Mouse (Mus musculus) bone marrow, adult 2 months (tissue): Measurements from ENCODE around the gene Slc2a6. TPM values are rescaled to one million over a fixed set of nuclear protein-coding genes. Genes with fewer than 3 reads are reported as not detected.

Experiments
- H3K27ac ChIP-seq: fragments of 200-500 bp; 2 replicates; pipeline ENCODE4 v1.5.1; 2012; ENCODE audit warnings: low read depth, mild to moderate bottlenecking, control low read depth, inconsistent platforms, low read length; ENCODE audit not compliant: control insufficient read depth, poor library complexity, insufficient read depth
- H3K4me1 ChIP-seq: fragments of 200-500 bp; 2 replicates; pipeline ENCODE4 v1.6.1; 2011; ENCODE audit warnings: low read length; ENCODE audit not compliant: control insufficient read depth, insufficient read depth
- H3K4me3 ChIP-seq: fragments of 200-500 bp; replicated peaks from 2 replicates; pipeline ENCODE3; 2011; ENCODE audit warnings: mild to moderate bottlenecking, low read depth, low read length, control low read depth; ENCODE audit not compliant: control insufficient read depth
- CTCF ChIP-seq: fragments of 200-500 bp; IDR thresholded peaks from 2 replicates; pipeline ENCODE4 v1.5.1; 2011; ENCODE audit warnings: low read length, control low read depth; ENCODE audit not compliant: control insufficient read depth, insufficient read depth
- POLR2A ChIP-seq: fragments of 200-500 bp; IDR thresholded peaks from 2 replicates; pipeline ENCODE4 v1.6.1; 2011; ENCODE audit warnings: low read depth, mild to moderate bottlenecking, control low read depth, low read length, borderline replicate concordance; ENCODE audit not compliant: control insufficient read depth
- WGBS: fragments of 180-500 bp; shearing (Covaris S2); methylation state at CpG from one replicate; pipeline ENCODE4 v1.1.7; 2018; 5-methylcytosine and 5-hydroxymethylcytosine counted together
- polyA plus RNA-seq: library from polyadenylated mRNA; stranded (reverse); fragments of >200 nt; gene quantifications from 2 replicates; pipeline ENCODE4 v1.2.4, GENCODE M21; 2011; ENCODE audit warnings: low replicate concordance; ENCODE audit not compliant: missing spikeins, insufficient read depth, insufficient read length

Slc2a6 gene
- polyA plus RNA-seq, 1 experiment, result 26.1 TPM

- no peak overlapping the region for H3K4me3 ChIP-seq
- TF ChIP-seq CTCF, result no peak
- TF ChIP-seq POLR2A, result no peak
- no peaks in the 10 kb centered on the region for H3K4me1 ChIP-seq
- 78% methylated on average over 7 of the region's 7 CpGs for WGBS
- H3K27ac ChIP-seq, result no peak overlapping the region
Measured at GRCm38 (mm10) chr2:26997993-26998392, 29.8 kb downstream of the Slc2a6 start.

- H3K4me1 ChIP-seq, result no peaks in the 10 kb centered on the region
- WGBS, result 76% methylated on average over 1 of the region's 1 CpGs
- H3K27ac ChIP-seq, result no peak overlapping the region
- H3K4me3 ChIP-seq, result no peak overlapping the region
- TF ChIP-seq POLR2A (no peak), CTCF (no peak)
Measured at GRCm38 (mm10) chr2:26997498-26997897, 30.3 kb downstream of the Slc2a6 start.

- TF ChIP-seq CTCF (no peak), POLR2A (no peak)
- no peak overlapping the region for H3K27ac ChIP-seq
- H3K4me1 ChIP-seq, result no peaks in the 10 kb centered on the region
- WGBS, result 44% methylated on average over 3 of the region's 3 CpGs
- H3K4me3 ChIP-seq, result no peak overlapping the region
Measured at GRCm38 (mm10) chr2:26993936-26994335, 33.9 kb downstream of the Slc2a6 start.

GRCm38 (mm10) chr2:26984640-26985039 lies 43.2 kb downstream of the Slc2a6 start:
- no peak for TF ChIP-seq POLR2A
- TF ChIP-seq CTCF, result no peak
- no peaks in the 10 kb centered on the region for H3K4me1 ChIP-seq
- no peak overlapping the region for H3K4me3 ChIP-seq
- H3K27ac ChIP-seq, result no peak overlapping the region
- WGBS, result 78% methylated on average over 5 of the region's 5 CpGs

- Histone ChIP-seq H3K4me3 (no peak overlapping the region), H3K4me1 (no peaks in the 10 kb centered on the region), H3K27ac (no peak overlapping the region)
- 71% methylated on average over 2 of the region's 2 CpGs for WGBS
- TF ChIP-seq POLR2A (no peak), CTCF (no peak)
Measured at GRCm38 (mm10) chr2:26984179-26984578, 43.6 kb downstream of the Slc2a6 start.

- Histone ChIP-seq H3K27ac (no peak overlapping the region), H3K4me3 (no peak overlapping the region), H3K4me1 (no peaks in the 10 kb centered on the region)
- TF ChIP-seq CTCF (no peak), POLR2A (no peak)
- WGBS, result 65% methylated on average over 1 of the region's 1 CpGs
Measured at GRCm38 (mm10) chr2:26980361-26980760, 47.4 kb downstream of the Slc2a6 start.

GRCm38 (mm10) chr2:26973960-26974359 lies 53.8 kb downstream of the Slc2a6 start:
- Histone ChIP-seq H3K4me1 (no peaks in the 10 kb centered on the region), H3K4me3 (no peak overlapping the region), H3K27ac (no peak overlapping the region)
- TF ChIP-seq POLR2A (no peak), CTCF (no peak)
- WGBS, result 2% methylated on average over 4 of the region's 4 CpGs

GRCm38 (mm10) chr2:26973116-26973515 lies 54.7 kb downstream of the Slc2a6 start, which contains the start of gene Adamts13:
Gene Adamts13 (plus strand): TSS chr2:26973416.
- Histone ChIP-seq H3K27ac (no peak within 1 kb of the TSS), H3K4me3 (no peak within 1 kb of the TSS), H3K4me1 (no peaks in the 10 kb centered on the region)
- TF ChIP-seq CTCF (no peak), POLR2A (no peak)
- 67% methylated on average over 3 of the region's 3 CpGs for WGBS

Other genes starting within 250 kb of the Slc2a6 start
- not detected in 2 replicates for gene Abo, start 163.0 kb downstream of the Slc2a6 start, polyA plus RNA-seq
- 7.5 and 23.5 TPM in 2 replicates for gene Surf6, start 125.1 kb downstream of the Slc2a6 start, polyA plus RNA-seq
- 13.0 and 13.1 TPM in 2 replicates for gene Med22, start 117.3 kb downstream of the Slc2a6 start, polyA plus RNA-seq
- 161 and 199 TPM in 2 replicates for gene Rpl7a, start 117.2 kb downstream of the Slc2a6 start, polyA plus RNA-seq
- gene Surf2, start 111.6 kb downstream of the Slc2a6 start, polyA plus RNA-seq, result 17.7 and 36.9 TPM in 2 replicates
- gene Surf1, start 111.5 kb downstream of the Slc2a6 start, polyA plus RNA-seq, result 32.1 and 58.4 TPM in 2 replicates
- 18.0 and 32.3 TPM in 2 replicates for gene Surf4, start 94.1 kb downstream of the Slc2a6 start, polyA plus RNA-seq
- gene Stkld1, start 94.0 kb downstream of the Slc2a6 start, polyA plus RNA-seq, result 0.70 TPM in 1 of 2 replicates, not detected in the other
- gene Rexo4, start 63.6 kb downstream of the Slc2a6 start, polyA plus RNA-seq, result 17.7 and 29.5 TPM in 2 replicates
- gene Adamts13, start 54.6 kb downstream of the Slc2a6 start, polyA plus RNA-seq, result not detected in 2 replicates
- gene Cacfd1, start 18.1 kb downstream of the Slc2a6 start, polyA plus RNA-seq, result 11.8 and 20.8 TPM in 2 replicates
- not detected in 2 replicates for gene Mymk, start 44.2 kb upstream of the Slc2a6 start, polyA plus RNA-seq
- 0.85 TPM in 1 of 2 replicates, not detected in the other for gene Adamtsl2, start 51.4 kb upstream of the Slc2a6 start, polyA plus RNA-seq
- gene Fam163b, start 114.5 kb upstream of the Slc2a6 start, polyA plus RNA-seq, result not detected in 2 replicates
- gene Dbh, start 137.2 kb upstream of the Slc2a6 start, polyA plus RNA-seq, result not detected in 2 replicates
- gene Sardh, start 220.3 kb upstream of the Slc2a6 start, polyA plus RNA-seq, result 4.1 and 13.5 TPM in 2 replicates